Mouse (Mus musculus) spleen, adult 2 months (tissue): ENCODE measurements around the gene Ccdc13.

ENCODE experiments used
- CTCF ChIP-seq: fragments of 200-500 bp; IDR thresholded peaks from 2 replicates; pipeline ENCODE4 v1.5.1; 2011; ENCODE audit warnings: mild to moderate bottlenecking, inconsistent platforms; ENCODE audit not compliant: insufficient read depth, insufficient read length, insufficient replicate concordance; ENCODE audit errors: extremely low read depth
- POLR2A ChIP-seq: fragments of 200-500 bp; IDR thresholded peaks from 2 replicates; pipeline ENCODE4 v1.6.1; 2011; ENCODE audit warnings: low read depth, low read length, inconsistent platforms

GRCm38 (mm10) chr9:121877052-121877740, 37.9 kb upstream of the Ccdc13 start:
- TF ChIP-seq POLR2A: no peak
- no peak for TF ChIP-seq CTCF
